Mouse (Mus musculus): ENCODE data around the gene Scaf1.

Scaf1 gene

DNA sequence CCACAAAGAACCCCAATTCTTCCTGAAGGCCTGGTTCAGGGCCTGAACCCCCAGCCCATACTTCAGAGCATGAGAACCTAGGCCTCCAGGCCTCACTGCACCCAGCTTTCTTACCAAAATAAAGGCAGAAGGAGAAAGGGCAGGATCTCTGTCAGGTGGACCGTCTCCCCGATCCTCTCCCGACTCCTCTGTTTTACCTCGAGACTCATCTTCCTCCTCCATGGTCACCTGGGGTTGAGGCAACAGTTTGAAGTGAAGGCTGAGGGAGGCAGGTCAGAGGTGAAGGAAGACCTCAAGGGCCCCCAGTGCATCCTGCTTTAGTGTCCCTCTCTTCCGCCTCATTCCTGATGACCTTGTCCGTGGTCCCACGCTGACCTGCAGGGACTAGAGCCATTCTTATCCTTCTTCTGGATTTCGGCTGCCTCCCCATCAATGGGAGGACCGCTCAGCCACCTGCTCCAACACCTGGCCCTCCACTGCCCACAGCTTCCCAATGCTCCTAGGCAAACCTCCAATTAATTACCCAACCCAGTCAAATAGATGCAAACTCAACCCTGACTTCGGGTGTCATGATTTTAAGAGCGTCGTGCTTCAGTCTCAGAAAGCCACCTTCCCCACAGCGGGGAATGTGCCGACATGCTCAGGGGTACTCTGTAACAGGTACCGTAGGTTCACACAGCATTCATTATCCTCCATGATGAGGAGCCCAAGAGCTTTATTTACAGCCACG is 2.6 kb downstream of the Scaf1 start:
- DNase-seq = peak; percentile 59

DNA sequence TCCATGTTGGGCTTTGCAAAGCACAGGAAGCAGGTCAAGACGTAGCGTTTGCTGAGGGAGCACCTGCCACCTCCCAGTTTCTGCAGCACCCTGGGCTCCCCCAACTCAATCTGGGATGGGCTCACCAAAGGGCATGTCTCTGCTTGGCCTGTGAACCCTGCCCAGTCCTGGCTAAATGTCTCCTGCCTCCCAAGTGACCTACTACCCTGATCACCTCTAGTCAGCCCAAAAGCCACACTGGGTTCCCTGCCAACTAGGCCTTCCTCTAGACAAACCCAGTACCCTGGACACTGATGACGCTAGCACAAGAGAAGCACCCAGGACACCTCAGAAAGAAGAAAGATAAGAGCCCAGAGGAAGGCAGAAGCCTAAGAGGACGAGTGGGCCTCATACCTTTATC is 3.3 kb downstream of the Scaf1 start:
- DNase-seq = no peak

DNA sequence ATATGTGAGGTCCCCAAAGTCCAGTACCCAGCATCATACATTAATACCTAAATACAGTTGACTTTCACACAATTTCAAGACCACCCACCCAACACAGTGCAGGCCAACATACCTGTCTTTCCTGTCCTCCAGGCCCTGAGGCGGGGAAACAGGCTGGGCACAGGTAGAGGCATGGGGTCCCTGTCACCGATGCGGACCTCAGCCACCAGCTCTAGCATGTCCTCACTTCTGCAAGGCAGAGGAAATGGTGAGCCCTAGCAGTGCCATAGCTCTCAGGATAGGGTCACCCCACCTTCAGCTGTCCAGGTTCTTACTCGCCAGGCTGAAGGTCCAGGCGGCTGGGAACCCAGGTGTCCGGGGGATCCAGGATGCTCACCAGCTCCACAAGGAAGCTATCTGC is 4.2 kb downstream of the Scaf1 start:
- peak; percentile 36 for DNase-seq

DNA sequence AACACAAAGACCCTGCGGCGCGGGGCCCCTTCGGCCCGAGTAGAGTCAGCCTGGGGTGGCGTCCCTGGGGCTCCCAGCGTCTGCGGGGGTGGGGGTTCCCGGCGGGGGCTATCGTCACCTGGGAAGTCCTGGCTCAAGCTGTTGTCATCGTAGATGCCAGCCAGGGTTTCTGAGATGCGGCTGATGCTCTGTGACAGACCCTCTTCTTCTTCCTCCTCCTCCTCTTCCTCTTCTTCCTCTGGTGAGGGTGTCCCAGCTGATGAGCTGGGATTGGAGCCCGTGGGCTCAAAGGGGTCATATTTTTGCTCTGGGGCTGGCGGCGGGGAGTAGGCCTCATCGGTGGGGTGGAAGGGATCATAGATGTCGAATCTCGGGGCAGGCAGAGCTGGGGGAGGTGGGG is 7.8 kb downstream of the Scaf1 start:
- peak; percentile 27 for DNase-seq

DNA sequence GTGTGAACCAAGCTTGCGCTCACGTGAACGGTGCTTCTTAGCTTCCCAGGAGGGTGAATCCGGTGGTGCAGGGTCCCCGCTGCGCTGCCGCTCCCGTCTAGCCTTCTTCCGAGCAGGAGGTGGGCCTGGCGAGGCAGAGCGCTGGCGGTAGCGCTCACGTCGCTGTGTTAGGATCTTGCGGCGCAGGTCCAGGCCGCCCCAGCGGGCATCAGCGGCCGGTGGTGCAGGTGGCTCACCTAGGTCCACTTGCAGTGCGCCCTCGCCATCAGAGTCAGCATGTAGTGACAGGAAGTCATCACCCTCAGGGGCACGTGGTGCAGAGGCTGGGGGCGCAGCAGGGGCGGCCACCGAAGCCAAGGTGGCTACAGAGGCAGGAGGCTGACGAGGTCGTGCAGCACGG is 8.3 kb downstream of the Scaf1 start:
- peak; percentile 34 for DNase-seq

DNA sequence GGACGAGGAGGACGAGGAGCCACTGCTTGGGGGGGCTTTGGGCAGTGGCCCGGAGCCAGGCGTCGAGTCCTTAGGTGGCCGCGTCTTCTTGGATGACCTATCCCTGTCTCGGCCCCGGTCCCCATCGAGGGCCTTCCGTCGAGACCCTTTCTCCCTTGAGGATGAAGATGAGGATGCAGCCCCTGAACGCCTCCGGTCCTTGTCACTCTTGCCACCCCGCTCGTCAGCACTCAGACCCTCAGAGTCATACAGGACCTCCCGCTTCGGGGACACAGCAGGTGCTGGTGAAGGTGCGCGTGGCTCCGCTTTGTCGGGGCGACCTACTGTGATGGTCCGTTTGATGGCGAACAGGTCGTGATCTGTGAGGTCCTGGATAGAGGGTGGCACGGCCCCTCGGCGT is 9.0 kb downstream of the Scaf1 start:
- peak; percentile 42 for DNase-seq

DNA sequence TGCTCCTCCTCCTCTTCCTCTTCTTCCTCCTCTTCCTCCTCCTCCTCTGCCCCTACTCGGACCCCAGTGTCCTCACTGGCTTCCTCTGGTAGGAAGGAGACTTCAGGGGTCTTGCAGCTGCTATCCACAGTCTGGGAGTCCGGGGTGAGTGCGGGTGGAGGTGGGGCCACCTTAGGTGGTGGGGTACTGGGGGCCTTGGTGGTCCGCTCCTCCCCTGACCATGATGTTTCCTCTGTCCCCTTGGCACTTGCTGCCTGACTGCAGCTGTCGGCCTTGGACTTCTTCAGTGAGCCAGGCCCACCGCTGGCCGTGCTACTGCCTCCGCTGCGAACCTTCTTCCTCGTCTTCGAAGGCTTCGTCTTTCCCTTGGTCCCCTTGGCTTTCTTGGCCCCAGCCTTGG is 9.7 kb downstream of the Scaf1 start:
- peak; percentile 31 for DNase-seq

DNA sequence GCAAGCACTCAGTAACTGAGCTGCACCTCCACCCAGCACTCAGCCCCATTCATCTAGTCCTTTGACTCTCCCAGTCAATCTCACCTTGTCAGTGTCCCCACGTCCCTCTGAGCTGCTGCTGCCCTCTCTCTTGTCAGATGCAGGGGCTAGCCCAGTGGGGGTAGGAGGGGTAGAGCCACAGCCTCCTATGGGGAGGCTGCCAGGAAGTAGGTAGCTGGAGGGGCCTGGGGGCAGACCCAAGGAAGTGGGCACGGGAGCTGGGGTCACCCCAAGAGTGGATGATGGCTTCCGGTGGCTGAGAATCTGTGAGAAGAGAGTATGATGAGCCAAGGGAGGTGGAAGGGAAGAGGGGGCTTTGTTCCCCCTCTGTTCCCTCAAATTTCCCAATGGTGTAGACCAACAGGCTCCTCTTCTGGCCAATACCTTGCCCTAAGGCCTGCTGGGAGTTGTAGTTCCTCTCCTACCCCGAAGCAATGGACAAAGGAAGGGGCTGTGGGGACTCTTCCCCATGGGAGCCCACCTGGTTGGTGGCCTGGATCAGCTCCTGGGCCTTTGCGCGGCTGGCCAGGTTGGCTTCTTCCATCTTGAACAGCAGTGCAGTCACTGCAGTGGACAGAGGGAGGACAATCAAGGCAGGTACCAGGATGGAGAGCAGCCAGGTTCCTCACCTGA is 10.7 kb downstream of the Scaf1 start:
- peak; percentile 38 for DNase-seq

DNA sequence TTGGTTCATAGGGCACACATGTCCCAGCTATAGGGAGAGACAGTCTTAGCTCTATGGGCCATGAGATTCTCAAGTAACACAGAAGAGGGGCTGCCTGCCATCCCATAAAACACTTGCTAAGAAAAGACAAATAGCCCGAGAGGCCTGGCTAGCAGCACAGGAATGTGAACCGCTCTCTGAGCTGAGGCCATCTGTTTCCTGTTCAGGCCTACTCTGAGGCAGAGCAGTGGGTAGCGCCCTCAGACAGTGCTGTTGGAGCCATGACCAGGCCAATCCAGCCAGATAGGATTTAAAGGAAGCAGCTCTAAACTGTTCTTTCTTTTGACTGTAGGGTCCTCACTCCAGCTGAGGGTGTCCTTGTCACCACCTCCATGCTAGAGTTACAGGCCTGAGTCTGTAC is 11.6 kb downstream of the Scaf1 start:
- DNase-seq = no peak

DNA sequence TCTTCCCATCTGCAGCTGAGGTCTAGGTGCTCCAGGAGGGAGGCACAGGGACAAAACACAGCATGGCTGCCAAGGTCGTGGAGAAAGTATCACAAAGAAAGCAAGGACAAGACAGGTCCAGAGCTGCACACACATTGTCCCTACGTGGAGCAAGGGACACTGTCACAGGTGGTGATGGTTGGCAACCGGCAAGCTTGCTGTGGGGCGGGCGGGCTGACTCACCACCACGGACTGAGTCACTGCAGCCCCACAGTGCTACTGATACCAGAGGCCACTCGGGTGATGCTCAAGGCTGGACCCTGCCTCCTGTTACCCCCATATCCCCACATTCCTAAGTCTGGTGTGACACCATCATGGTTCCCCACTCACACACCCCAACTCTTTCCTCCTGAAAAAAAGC is 13.7 kb downstream of the Scaf1 start:
- DNase-seq = peak; percentile 46

DNA sequence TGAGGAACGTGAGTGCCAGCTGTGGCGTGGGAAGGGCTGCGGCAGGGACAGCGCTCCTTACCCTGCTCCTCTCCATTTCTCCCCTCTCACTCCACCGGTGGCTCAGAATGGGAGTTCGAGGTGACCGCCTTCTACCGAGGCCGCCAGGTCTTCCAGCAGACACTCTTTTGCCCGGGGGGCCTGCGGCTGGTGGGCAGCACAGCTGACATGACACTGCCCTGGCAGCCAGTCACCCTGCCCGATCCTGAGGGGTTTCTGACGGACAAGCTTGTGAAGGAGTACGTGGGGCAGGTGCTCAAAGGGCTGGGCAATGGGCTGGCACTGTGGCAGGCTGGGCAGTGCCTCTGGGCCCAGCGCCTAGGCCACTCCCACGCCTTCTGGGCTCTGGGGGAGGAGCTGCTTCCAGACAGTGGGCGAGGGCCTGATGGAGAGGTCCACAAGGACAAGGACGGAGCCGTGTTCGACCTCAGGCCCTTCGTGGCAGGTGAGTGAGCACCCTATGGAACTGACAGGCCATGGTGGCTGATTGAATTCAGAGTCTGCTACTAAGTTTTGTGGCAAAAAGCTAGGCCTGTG is 15.5 kb downstream of the Scaf1 start:
- DNase-seq = no peak

DNA sequence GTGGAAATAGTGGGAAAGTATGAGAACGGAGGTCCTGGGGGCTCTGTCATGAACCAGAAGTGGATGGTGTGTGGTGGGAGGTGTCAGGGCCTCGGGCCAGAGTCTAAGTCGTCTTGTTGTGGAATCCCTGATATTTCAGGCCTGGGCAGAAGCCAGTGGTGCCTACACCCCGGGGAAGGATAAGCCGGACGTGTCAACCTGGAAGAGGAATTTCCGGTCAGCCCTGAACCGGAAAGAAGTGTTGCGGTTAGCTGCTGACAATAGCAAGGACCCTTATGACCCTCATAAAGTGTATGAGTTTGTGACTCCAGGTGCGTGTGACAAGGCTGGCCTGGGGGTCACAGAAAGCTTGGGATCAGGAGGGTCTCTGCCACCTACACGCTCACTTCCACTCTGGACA is 16.4 kb downstream of the Scaf1 start:
- no peak for DNase-seq

DNA sequence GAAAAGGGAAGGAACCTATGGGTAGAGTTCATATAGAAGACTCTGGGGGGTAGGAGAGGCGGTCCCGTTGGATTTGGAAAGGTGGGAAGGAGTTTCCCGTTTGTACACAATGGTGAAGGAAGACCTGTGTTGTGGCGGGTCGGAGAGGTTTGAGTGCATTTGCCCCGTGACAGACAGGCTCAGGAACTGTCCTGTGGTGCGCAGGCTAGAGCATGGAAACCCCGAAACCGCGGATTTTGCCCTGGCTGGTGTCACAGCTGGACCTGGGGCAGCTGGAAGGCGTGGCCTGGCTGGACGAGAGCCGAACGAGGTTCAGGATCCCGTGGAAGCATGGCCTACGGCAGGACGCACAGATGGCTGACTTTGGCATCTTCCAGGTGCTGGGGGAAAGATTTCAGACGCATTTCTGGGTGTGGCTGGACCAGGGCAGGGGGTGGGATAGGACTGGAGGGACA is 17.6 kb downstream of the Scaf1 start, which contains the start of gene Bcl2l12:
Gene Bcl2l12, minus strand, starts transcription at position 212 of the 455 bp plus-strand sequence.
- DNase-seq = peak; percentile 76

DNA sequence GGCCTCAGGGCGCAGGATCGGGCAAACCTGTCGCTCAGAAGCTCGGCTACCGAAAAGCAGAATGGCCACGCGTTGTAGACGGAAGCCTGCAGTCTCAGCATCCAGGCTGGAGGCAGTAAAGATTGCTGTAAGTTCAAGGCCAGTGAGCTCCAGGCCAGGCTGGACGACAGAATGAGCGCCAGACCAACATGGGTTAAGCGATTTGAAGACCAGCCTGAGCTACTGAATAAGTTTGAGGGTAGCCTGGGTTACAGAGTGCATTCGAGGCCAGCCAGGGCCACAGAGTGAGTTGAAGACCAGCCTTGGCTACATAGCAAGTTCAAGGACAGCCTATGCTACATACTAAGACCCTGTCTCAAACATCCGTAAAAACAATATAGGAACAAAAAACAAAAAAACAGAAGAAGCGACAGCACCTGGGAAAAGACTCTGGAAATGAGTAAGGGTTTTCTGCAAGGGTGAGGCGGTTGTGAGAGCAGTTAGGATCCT is 18.2 kb downstream of the Scaf1 start:
- no peak for DNase-seq

DNA sequence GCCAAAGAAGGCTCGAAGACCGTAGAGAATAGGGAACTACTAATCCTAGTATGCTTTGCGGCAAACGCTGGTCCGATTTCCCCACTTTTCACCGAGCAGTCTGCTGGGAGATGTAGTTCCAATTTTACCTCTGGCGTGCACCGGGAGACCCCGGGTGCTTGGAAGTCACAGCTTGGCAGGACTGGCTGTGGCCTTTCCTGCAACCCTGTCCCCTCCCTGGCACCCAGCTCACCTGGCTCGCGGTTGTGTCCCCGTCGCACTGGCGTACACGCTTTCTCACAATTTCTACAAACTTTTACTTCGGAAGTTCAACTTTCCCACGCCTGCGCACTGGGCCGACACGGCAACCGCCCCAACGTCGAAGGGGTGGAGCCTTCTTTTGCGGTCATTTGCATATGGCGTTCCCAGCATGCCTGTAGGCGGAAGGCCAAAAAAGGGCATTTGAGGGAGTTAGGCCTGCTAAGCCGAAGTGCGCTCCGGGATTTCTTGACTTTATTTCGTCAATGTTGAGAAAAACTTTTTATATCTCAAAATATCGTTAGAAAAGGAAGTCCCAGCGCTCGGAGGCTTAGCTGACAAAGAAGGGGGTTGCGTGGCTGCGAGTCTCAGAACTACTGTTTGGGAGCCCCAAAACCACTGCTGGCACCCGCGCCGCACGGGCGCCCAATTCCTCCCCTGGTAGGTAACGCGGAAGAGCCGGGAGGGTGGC is 18.8 kb downstream of the Scaf1 start, which contains the start of gene Irf3:
Gene Irf3, plus strand, starts transcription at position 418 of the 709 bp plus-strand sequence.
- peak; percentile 96 for DNase-seq

DNA sequence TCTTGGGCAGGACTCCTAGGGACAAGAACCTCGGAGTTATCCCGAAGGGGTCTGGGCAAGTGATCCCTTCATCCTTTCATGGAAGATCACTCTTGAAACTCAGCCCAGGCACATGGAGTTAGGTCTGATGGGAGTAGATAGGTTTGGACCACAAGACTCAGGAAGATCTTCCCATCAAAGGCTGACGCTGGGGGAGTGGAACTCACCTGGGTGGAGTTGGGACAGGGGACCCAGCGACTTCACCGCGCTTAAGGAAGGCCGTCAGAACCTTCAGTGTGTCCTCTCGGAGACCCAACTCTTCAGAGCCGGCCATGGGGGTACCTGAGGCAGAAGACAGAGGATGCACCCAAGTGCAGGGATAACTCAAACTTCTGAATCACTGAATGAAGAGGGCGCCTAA is 19.5 kb downstream of the Scaf1 start:
- no peak for DNase-seq

DNA sequence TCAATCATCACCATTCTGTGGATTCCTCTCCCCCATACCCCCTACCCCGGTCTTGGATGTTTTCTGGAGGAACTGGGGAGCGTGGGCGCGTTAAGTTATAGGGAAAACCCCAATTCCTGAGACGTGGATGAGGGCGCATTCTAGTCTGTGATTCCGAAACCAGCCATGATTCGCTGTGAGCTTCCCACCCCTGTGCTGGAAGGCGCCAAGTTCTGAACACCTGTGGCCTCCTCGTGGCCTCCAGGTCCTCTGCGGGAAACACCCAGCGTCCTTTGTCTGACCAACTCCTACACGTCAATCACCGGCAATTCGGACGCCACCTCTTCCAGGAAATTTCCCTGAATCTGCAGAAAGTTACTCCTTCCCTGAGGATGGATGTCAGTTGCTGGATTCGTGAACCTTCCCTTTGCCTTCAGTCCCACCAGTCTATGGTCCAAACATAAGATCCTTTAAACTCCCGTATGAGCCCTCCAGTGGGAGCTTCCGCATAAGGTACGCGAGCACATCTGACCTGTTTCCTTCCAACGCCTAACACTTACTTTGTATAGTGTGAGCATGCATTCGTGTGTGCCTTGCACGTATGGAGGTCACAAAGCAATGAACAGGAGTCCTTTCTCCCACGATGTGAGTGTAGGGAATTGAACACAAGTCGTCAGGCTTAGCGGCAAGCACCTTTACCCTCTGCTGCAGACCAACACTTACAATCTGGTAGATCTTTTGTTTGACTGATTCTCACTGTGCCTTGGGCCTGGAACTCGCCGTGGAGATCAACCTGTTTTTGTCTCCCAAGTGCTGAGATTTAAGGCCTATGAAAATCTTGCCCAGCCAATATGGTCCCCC is 29.1 kb downstream of the Scaf1 start:
- DNase-seq = no peak

DNA sequence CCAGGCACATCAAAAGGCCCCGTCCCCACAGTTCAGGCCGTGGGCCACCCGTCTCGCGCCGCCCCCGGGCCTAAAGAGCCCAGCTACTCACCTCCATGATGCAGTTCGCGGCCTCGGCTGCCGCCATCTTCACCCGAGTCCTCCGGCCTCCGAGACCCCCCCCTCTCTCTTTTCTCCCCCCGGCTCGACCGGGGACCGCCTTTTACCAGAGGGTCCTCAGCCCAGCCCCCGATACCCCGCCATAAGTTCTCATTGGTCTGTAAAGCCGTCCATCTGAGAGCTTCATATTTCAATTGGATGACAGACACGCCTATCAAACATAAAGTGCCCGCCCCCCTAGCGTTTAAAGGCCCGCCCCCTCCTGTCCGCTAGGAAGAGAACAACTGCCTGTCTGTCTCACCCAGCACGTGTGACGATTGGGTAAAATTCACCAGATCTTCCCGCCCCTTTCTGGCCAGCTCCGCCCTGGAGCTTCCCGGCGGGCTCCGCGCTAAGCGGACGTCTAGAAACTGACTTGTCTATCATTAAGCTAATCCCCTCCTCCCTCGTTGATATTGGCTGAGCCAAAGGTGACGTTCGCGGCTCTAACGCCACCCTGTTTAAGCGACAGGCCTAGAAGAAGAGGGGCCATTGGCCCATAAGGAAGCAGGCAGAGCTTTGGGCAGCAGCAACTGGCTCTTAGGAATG is 29.8 kb downstream of the Scaf1 start, which contains the start of gene Prmt1:
Gene Prmt1, minus strand, starts transcription at position 377 of the 687 bp plus-strand sequence.
- DNase-seq = peak; percentile 100

DNA sequence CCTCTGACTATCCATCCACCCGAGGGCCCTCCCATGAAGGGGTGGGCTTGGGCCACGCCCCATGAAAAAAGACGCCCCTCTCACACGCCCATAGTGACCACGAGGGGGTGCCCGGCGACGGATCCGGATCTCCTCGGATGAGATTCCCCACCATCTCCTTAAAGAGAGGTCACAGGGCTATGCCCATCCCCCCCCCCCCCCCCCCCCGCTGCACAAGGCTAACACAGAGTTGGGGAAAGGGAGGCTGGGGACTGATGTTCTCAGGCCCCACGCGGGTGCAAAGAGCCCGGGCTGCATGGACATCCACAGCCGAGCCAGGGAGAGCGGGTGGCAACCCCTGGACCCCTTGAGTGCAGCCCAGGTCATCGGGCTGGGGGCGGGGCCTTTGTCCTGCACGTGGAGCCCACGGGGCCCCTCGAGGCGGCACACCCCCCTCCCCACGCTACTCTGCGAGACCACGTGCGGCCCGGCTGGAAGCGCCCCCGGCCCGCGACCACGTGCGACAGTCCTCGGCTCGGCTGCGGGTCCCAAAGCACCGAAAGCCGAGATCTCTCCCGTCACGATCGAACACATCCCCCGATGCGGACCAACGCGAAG is 30.5 kb downstream of the Scaf1 start:
- DNase-seq = peak; percentile 82

DNA sequence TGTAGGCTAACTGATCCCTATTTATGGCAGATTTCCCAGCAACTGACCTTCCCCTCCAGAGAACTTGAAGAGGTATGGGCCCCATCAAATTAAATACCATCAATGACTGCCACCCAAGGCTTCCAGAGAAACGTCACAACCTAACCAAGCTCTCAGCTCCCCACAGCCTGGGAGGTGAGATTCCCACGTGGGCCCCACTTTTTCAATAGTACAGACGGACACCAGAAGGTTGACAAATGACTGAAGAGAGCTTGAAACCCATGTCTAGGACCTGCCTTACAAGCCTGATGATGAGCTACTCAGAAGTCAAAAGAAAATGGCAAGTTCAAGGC is 31.4 kb downstream of the Scaf1 start:
- DNase-seq = no peak
